Mouse (Mus musculus) monocyte, adult 5-6 weeks (primary cell): ENCODE results near the gene Zfp872. TPM values are rescaled to one million over a fixed set of nuclear protein-coding genes. Genes with fewer than 3 reads are reported as not detected.
"Not testable (repeated sequence)": the region's sequence is repeated elsewhere in the genome, so short reads cannot be mapped to it uniquely, and the experiment has no call there.

Source experiments
- ATAC-seq: fragments of 153-309, 156-312 bp; replicated peaks from 2 replicates; pipeline ENCODE4 v1.8.0; 2017; ENCODE audit warnings: mild to moderate bottlenecking; ENCODE audit not compliant: low TSS enrichment, insufficient number of reproducible peaks, severe bottlenecking, poor library complexity, low FRiP score
- total RNA-seq: library from RNA; stranded (forward); fragments of 200-1000, 200-491, 200-594 nt; gene quantifications from 3 replicates; pipeline ENCODE4 v1.2.3, GENCODE M21; 2017

Zfp872 gene
- total RNA-seq, 1 experiment from 2014 or later, result not detected

- ATAC-seq, result no peak
Observed at GRCm38 (mm10) chr9:22165964-22166363, 21.9 kb upstream of the Zfp872 start.

- ATAC-seq, result no peak
Observed at GRCm38 (mm10) chr9:22166686-22167085, 21.2 kb upstream of the Zfp872 start.

- no peak for ATAC-seq
Observed at GRCm38 (mm10) chr9:22167751-22168150, 20.1 kb upstream of the Zfp872 start.

GRCm38 (mm10) chr9:22169327-22169726 is 18.6 kb upstream of the Zfp872 start:
- ATAC-seq, result no peak

GRCm38 (mm10) chr9:22172318-22172717 is 15.6 kb upstream of the Zfp872 start:
- ATAC-seq, result no peak

GRCm38 (mm10) chr9:22196412-22196811 is 8.5 kb downstream of the Zfp872 start:
- ATAC-seq, result no peak

- no peak for ATAC-seq
Observed at GRCm38 (mm10) chr9:22213785-22214194, 25.9 kb downstream of the Zfp872 start.

- no peak for ATAC-seq
Observed at GRCm38 (mm10) chr9:22214549-22214948, 26.7 kb downstream of the Zfp872 start.

- no peak for ATAC-seq
Observed at GRCm38 (mm10) chr9:22216705-22217104, 28.8 kb downstream of the Zfp872 start.

- no peak for ATAC-seq
Observed at GRCm38 (mm10) chr9:22217858-22218493, 30.1 kb downstream of the Zfp872 start.

GRCm38 (mm10) chr9:22224066-22224465 is 36.2 kb downstream of the Zfp872 start:
- no peak for ATAC-seq

GRCm38 (mm10) chr9:22224536-22225503 is 36.9 kb downstream of the Zfp872 start:
- ATAC-seq, result peak; percentile 44

- ATAC-seq, result peak; percentile 99
Observed at GRCm38 (mm10) chr9:22225581-22226388, 37.9 kb downstream of the Zfp872 start, which contains the start of gene Zfp809. Gene Zfp809, plus strand, starts transcription at chr9:22225714.

- ATAC-seq, result not testable (repeated sequence)
Observed at GRCm38 (mm10) chr9:22226389-22226673, 38.4 kb downstream of the Zfp872 start.

GRCm38 (mm10) chr9:22226846-22227245 is 39.0 kb downstream of the Zfp872 start:
- ATAC-seq, result no peak

GRCm38 (mm10) chr9:22229386-22230026 is 41.6 kb downstream of the Zfp872 start:
- ATAC-seq, result no peak

GRCm38 (mm10) chr9:22230061-22230460 is 42.2 kb downstream of the Zfp872 start:
- no peak for ATAC-seq

GRCm38 (mm10) chr9:22230556-22230955 is 42.7 kb downstream of the Zfp872 start:
- no peak for ATAC-seq

- no peak for ATAC-seq
Observed at GRCm38 (mm10) chr9:22240001-22240400, 52.1 kb downstream of the Zfp872 start.
